Mouse (Mus musculus) liver, embryonic 14.5 days (tissue): Measurements from ENCODE around the gene Fdx1l. TPM values are rescaled to one million over a fixed set of nuclear protein-coding genes. Genes with fewer than 3 reads are reported as not detected.

Source experiments
- ATAC-seq: fragments of 200-750 bp; cut with Nextera tagmentation; 2 replicates; pipeline ENCODE4 v1.8.0; 2017; ENCODE audit warnings: moderate number of reproducible peaks, mild to moderate bottlenecking, moderate library complexity; ENCODE audit not compliant: insufficient read depth
- DNase-seq, 3 experiments: peaks; one replicate each; pipeline ENCODE4 v3.0.0-alpha.2; 2012 to 2013; ENCODE audit warnings: low read depth in 3 of 3, low spot score in 3 of 3
- H3K27ac ChIP-seq: fragments of 300-500 bp; sonication (generic); 2 replicates; pipeline ENCODE4 v1.5.1; 2014; ENCODE audit warnings: moderate library complexity, mild to moderate bottlenecking, control low read depth, inconsistent platforms
- H3K27me3 ChIP-seq: fragments of 300-500 bp; sonication (generic); 2 replicates; pipeline ENCODE4 v1.6.1; 2014; ENCODE audit warnings: mild to moderate bottlenecking, low read length, moderate library complexity; ENCODE audit not compliant: control insufficient read depth, insufficient read depth
- H3K36me3 ChIP-seq: fragments of 300-500 bp; sonication (generic); replicated peaks from 2 replicates; pipeline ENCODE4 v1.6.1; 2014; ENCODE audit warnings: low read depth; ENCODE audit not compliant: control insufficient read depth, insufficient read depth
- H3K4me1 ChIP-seq, 2 experiments: fragments of 200-500 bp in 1 of 2; fragments of 300-500 bp in 1 of 2; sonication (generic) in 1 of 2; replicated peaks; 2 replicates each; pipeline ENCODE4 v1.6.1; 2012 to 2014; ENCODE audit warnings: antibody characterized with exemption in 1 of 2, inconsistent platforms in 1 of 2, low read length in 1 of 2; ENCODE audit not compliant: control insufficient read depth in 2 of 2, insufficient read depth in 2 of 2
- H3K4me2 ChIP-seq: fragments of 300-500 bp; sonication (generic); 2 replicates; pipeline ENCODE4 v1.6.1; 2014; ENCODE audit warnings: low read depth, mild to moderate bottlenecking, control low read depth, moderate library complexity
- H3K4me3 ChIP-seq, 2 experiments: fragments of 200-500 bp in 1 of 2; fragments of 300-500 bp in 1 of 2; sonication (generic) in 1 of 2; 2 replicates each; pipeline ENCODE4 v1.5.1; 2012 to 2014; ENCODE audit warnings: low read depth in 2 of 2, low read length in 2 of 2, mild to moderate bottlenecking in 2 of 2, control low read depth in 1 of 2, inconsistent platforms in 1 of 2, moderate library complexity in 1 of 2; ENCODE audit not compliant: insufficient read depth in 1 of 2
- H3K9ac ChIP-seq: fragments of 300-500 bp; sonication (generic); replicated peaks from 2 replicates; pipeline ENCODE4 v1.6.1; 2014; ENCODE audit warnings: mild to moderate bottlenecking, control low read depth, moderate library complexity
- H3K9me3 ChIP-seq: fragments of 300-500 bp; sonication (generic); 2 replicates; pipeline ENCODE4 v1.6.1; 2016; ENCODE audit warnings: low read length, mixed read lengths; ENCODE audit not compliant: control insufficient read depth
- CTCF ChIP-seq: IDR thresholded peaks from 2 replicates; pipeline ENCODE4 v1.5.1; 2016; ENCODE audit warnings: antibody characterized with exemption, low read depth, control low read depth
- EP300 ChIP-seq: IDR thresholded peaks from 2 replicates; pipeline ENCODE4 v1.6.1; 2016; ENCODE audit warnings: antibody characterized with exemption, low read depth
- WGBS: fragments of 180-500 bp; shearing (Covaris S2); extraction: QIAGEN DNeasy Blood & Tissue Kit; methylation state at CpG from one replicate; pipeline ENCODE4 v1.1.7; 2014; ENCODE audit not compliant: insufficient replicate concordance; 5-methylcytosine and 5-hydroxymethylcytosine counted together
- polyA plus RNA-seq, 2 experiments: library from polyadenylated mRNA; depleted of rRNA in 1 of 2; stranded (reverse) in 1 of 2; unstranded in 1 of 2; fragments of >200 nt; fragmentation: Nextera tagmentation in 1 of 2; extraction: Ambion mirVana in 1 of 2; gene quantifications; 2 replicates each; pipeline versions ENCODE4 v1.2.1 to v1.2.3; 2012 to 2014

The Fdx1l gene
- polyA plus RNA-seq (2012; rRNA removed) (27.5 and 31.1 TPM in 2 replicates), polyA plus RNA-seq (2014; fragmentation: Nextera tagmentation; extraction: Ambion mirVana) (37.3 and 37.9 TPM in 2 replicates)

DNA sequence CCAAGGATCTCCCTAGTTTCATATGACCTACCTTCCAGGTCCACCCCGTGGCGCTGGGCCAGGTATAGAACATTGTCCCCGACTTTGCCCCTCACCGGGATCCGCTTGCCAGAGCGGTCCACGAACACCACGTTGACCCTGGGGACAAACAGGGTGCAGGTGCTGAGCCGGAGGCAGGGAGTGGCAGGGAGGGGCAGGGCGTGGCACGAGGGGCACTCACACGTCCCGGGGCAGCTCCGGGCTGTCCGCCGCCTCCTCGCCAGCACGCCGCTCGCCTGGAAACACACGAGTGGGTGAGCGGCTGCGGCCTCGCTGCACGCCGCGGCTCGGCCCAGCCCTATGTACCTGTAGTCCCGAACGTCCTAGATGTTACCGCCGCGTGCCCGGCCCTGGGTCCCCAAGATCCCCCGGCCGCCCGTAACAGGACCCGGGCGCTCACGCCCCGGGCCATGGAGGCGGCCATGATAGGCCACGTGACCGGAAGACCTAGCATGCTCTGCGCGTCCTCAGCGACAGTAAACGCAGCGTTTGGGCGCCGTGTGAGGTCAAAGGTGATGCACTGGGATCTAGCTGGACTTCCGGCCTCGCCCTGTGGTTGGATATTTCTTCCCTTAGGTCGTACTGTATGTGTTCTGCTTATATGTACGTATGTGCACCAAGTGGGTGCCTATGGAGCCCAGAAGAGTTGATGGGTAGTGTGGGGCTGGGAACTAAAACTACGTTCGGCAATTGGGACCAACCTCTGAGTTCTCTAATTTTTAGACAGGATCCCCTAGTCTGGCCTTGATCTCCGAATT, at the start of gene Fdx1l, which contains the start of gene Gm49373:
Gene Fdx1l, minus strand, starts transcription at position 571 of the 797 bp plus-strand sequence.
Gene Gm49373, minus strand, starts transcription at position 53 of the 797 bp plus-strand sequence.
- Histone ChIP-seq H3K9ac (peak within 1 kb of the TSS; percentile 74), H3K9me3 (no peaks in the 10 kb centered on the region), H3K4me3 (peak within 1 kb of the TSS; percentile 77 to 93), H3K36me3 (peaks cover 31% of the 10 kb centered on the region), H3K4me1 (peaks cover 8 to 16% of the 10 kb centered on the region in 2 experiments), H3K27ac (peak within 1 kb of the TSS; percentile 45), H3K27me3 (no peaks in the 10 kb centered on the region), H3K4me2 (peak within 1 kb of the TSS; percentile 95)
- 2% methylated on average over 58 of the region's 58 CpGs for WGBS
- TF ChIP-seq EP300 (no peak), CTCF (no peak)
- DNase-seq, result peak; percentile 73 to 74 (median 73)
- peak; percentile 89 for ATAC-seq

DNA sequence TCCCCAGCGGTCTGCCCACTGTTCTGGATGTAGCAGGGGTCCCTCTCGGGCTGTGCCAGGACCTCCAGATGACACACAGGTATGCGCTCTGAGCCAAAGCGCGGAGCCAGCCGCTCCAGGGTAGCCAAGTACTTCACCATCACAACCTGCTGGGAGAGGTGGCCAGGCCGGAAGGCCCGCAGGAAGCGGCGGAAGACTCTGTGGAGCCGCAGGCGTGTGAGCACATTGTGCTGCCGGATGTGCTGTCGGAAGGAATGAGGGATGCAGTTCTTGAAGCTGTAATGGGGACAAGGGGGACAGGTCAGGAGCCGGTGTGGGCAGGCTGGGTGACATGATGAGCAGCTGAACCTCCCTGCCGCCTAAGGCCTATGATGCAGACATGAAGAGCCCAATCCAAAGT, 48.1 kb upstream of the Fdx1l start:
- no peak for DNase-seq
- 77% methylated on average over 16 of the region's 16 CpGs for WGBS
- H3K4me3 ChIP-seq, result no peak overlapping the region
- H3K4me1 ChIP-seq, result no peaks in the 10 kb centered on the region
- no peaks in the 10 kb centered on the region for H3K27me3 ChIP-seq
- no peak for ATAC-seq
- H3K36me3 ChIP-seq, result no peaks in the 10 kb centered on the region; the same call in 1 of the 2 replicates
- TF ChIP-seq CTCF (no peak), EP300 (no peak)
- H3K4me2 ChIP-seq, result no peak overlapping the region
- no peak overlapping the region for H3K27ac ChIP-seq
- no peak overlapping the region for H3K9ac ChIP-seq
- no peaks in the 10 kb centered on the region for H3K9me3 ChIP-seq

DNA sequence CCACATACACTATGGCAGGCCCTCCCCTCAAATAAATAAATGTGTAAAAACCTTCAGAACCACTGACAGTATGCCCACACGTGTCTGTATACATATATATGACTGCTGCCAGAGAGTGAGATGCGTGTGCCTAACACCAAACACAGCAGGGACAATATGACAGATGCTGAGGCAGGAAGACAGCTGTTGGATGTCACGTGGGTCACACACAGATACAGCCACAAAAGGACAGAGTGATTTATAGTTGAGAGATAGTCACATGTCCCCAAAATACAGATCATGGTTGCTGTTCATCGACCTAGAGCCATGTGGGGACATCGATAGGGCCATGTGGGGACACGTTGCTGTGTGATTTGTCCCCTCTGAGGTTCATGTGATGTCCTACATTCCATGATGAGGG, 43.7 kb upstream of the Fdx1l start:
- TF ChIP-seq EP300, result no peak
- TF ChIP-seq CTCF, result no peak
- ATAC-seq, result no peak
- Histone ChIP-seq H3K27ac (no peak overlapping the region), H3K9ac (no peak overlapping the region), H3K36me3 (no peaks in the 10 kb centered on the region), H3K4me3 (no peak overlapping the region), H3K27me3 (no peaks in the 10 kb centered on the region), H3K9me3 (no peaks in the 10 kb centered on the region), H3K4me2 (no peak overlapping the region), H3K4me1 (no peaks in the 10 kb centered on the region)
- 59% methylated on average over 6 of the region's 6 CpGs for WGBS
- DNase-seq, result no peak

DNA sequence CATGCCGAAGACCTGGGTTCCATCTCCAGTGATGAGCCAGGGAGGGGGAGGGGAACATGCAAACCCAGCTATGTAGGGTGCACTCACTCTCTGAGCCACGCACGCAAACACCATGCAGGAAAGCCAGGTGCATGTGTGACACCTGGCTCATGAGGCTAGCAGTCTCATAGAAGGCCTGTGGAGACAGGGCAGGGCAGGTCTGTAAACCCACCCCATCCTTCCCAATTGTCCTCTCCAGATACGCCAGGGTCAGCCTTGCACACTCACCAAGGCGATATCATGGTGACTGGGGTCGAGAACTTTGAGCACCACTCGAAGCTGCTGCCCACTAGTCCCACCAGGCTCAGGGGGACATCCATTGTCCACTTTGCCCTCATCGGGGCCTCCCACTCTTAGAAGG, 41.7 kb upstream of the Fdx1l start:
- Histone ChIP-seq H3K4me3 (no peak overlapping the region), H3K9me3 (no peaks in the 10 kb centered on the region), H3K36me3 (no peaks in the 10 kb centered on the region), H3K9ac (no peak overlapping the region), H3K4me2 (no peak overlapping the region), H3K27ac (no peak overlapping the region), H3K27me3 (no peaks in the 10 kb centered on the region), H3K4me1 (no peaks in the 10 kb centered on the region)
- TF ChIP-seq CTCF (no peak), EP300 (no peak)
- ATAC-seq (no peak), DNase-seq (no peak)
- WGBS, result 81% methylated on average over 8 of the region's 8 CpGs

DNA sequence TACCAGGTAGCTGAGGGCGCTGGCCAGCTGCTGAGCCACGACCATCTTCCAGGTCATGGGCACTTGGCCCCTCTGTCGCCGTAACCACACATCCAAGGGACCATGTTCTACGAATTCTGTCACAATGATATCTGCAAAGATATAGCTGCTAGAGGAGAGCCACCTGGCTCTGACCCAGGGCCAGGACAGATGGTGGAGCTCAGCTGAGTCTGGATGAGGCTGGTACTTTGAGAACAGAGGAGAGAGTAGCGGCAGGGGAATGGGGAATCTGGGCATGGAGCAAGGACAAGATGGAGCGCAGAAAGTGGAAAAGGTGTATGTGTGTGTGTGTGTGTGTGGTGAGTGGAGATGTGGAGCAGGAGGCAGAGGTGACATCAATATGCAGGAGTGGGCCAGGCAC, 40.8 kb upstream of the Fdx1l start:
- no peak for ATAC-seq
- no peak for TF ChIP-seq EP300
- no peak for TF ChIP-seq CTCF
- no peak overlapping the region for H3K4me2 ChIP-seq
- no peaks in the 10 kb centered on the region for H3K9me3 ChIP-seq
- no peak overlapping the region for H3K27ac ChIP-seq
- DNase-seq, result no peak
- no peak overlapping the region for H3K9ac ChIP-seq
- no peaks in the 10 kb centered on the region for H3K36me3 ChIP-seq
- no peaks in the 10 kb centered on the region for H3K27me3 ChIP-seq
- 75% methylated on average over 7 of the region's 7 CpGs for WGBS
- H3K4me1 ChIP-seq, result no peaks in the 10 kb centered on the region
- no peak overlapping the region for H3K4me3 ChIP-seq
